Mouse (Mus musculus) neural tube, embryonic 14.5 days (tissue): ENCODE data around the gene Ubxn7. TPM values are rescaled to one million over a fixed set of nuclear protein-coding genes. Genes with fewer than 3 reads are reported as not detected.

Experiments
- ATAC-seq: fragments of 200-750 bp; cut with Nextera tagmentation; 2 replicates; pipeline ENCODE4 v1.8.0; 2017; ENCODE audit warnings: low read depth, mild to moderate bottlenecking, moderate TSS enrichment, moderate library complexity
- H3K27ac ChIP-seq: fragments of 300-500 bp; sonication (generic); 2 replicates; pipeline ENCODE4 v1.5.1; 2014; ENCODE audit warnings: low read depth, mild to moderate bottlenecking, control low read depth, low read length, moderate library complexity, mixed read lengths
- H3K27me3 ChIP-seq: fragments of 300-500 bp; sonication (generic); 2 replicates; pipeline ENCODE4 v1.6.1; 2014; ENCODE audit warnings: low read length; ENCODE audit not compliant: control insufficient read depth, insufficient read depth
- H3K36me3 ChIP-seq: fragments of 300-500 bp; sonication (generic); 2 replicates; pipeline ENCODE4 v1.6.1; 2014; ENCODE audit warnings: low read length, mixed read lengths; ENCODE audit not compliant: control insufficient read depth, insufficient read depth
- H3K4me1 ChIP-seq: fragments of 300-500 bp; sonication (generic); 2 replicates; pipeline ENCODE4 v1.6.1; 2014; ENCODE audit warnings: low read length; ENCODE audit not compliant: control insufficient read depth, insufficient read depth
- H3K4me2 ChIP-seq: fragments of 300-500 bp; sonication (generic); 2 replicates; pipeline ENCODE4 v1.6.1; 2014; ENCODE audit warnings: mild to moderate bottlenecking, low read depth, low read length, control low read depth
- H3K4me3 ChIP-seq: fragments of 300-500 bp; sonication (generic); 2 replicates; pipeline ENCODE4 v1.5.1; 2014; ENCODE audit warnings: low read depth, low read length, control low read depth, mixed read lengths
- H3K9ac ChIP-seq: fragments of 300-500 bp; sonication (generic); replicated peaks from 2 replicates; pipeline ENCODE4 v1.6.1; 2014; ENCODE audit warnings: low read depth, mild to moderate bottlenecking, control low read depth, low read length, mixed read lengths
- H3K9me3 ChIP-seq: fragments of 300-500 bp; sonication (generic); 2 replicates; pipeline ENCODE4 v1.6.1; 2016; ENCODE audit warnings: low read length; ENCODE audit not compliant: control insufficient read depth
- WGBS: fragments of 180-500 bp; shearing (Covaris S2); extraction: QIAGEN DNeasy Blood & Tissue Kit; methylation state at CpG from one replicate; pipeline ENCODE4 v1.1.7; 2014; 5-methylcytosine and 5-hydroxymethylcytosine counted together
- polyA plus RNA-seq: library from polyadenylated mRNA; unstranded; fragments of >200 nt; fragmentation: Nextera tagmentation; extraction: Ambion mirVana; gene quantifications from 2 replicates; pipeline ENCODE4 v1.2.1, GENCODE M21; 2014

The Ubxn7 gene
- polyA plus RNA-seq, 1 experiment from 2014 or later, result 31.2 TPM

- Histone ChIP-seq H3K36me3 (no peaks in the 10 kb centered on the region), H3K27ac (no peak overlapping the region), H3K27me3 (no peaks in the 10 kb centered on the region), H3K4me2 (no peak overlapping the region), H3K9me3 (no peaks in the 10 kb centered on the region), H3K9ac (no peak overlapping the region), H3K4me1 (no peaks in the 10 kb centered on the region), H3K4me3 (no peak overlapping the region)
- ATAC-seq, result no peak
These were observed 13.5 kb downstream of the Ubxn7 start for GRCm38 (mm10) chr16:32345521-32345920.

DNA sequence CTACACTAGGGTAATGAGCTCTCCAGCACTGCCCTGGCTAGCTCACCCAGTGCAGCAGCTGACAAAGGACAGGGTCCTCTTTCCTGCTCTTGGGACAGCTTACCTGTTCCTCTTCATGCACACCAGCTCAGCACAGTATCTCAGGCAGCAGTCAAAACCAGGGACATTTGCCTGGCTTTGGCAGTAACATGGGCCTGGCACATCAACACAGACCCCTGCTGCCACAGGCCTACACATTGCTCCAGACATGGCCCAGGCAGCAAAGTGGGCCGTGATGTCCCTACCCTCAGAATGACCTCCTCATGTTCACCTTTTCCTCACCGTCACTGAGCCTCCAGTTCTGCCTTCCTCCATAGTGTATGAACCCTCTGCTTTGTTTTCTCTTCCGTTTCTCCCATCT, 18.7 kb downstream of the Ubxn7 start:
- 95% methylated on average over 3 of the region's 3 CpGs for WGBS
- no peaks in the 10 kb centered on the region for H3K27me3 ChIP-seq
- H3K9me3 ChIP-seq, result no peaks in the 10 kb centered on the region
- no peaks in the 10 kb centered on the region for H3K4me1 ChIP-seq
- ATAC-seq, result no peak
- H3K4me3 ChIP-seq, result no peak overlapping the region
- H3K27ac ChIP-seq, result no peak overlapping the region
- H3K36me3 ChIP-seq, result peaks cover 14% of the 10 kb centered on the region; the same call in 1 of the 2 replicates
- H3K9ac ChIP-seq, result no peak overlapping the region
- H3K4me2 ChIP-seq, result no peak overlapping the region

DNA sequence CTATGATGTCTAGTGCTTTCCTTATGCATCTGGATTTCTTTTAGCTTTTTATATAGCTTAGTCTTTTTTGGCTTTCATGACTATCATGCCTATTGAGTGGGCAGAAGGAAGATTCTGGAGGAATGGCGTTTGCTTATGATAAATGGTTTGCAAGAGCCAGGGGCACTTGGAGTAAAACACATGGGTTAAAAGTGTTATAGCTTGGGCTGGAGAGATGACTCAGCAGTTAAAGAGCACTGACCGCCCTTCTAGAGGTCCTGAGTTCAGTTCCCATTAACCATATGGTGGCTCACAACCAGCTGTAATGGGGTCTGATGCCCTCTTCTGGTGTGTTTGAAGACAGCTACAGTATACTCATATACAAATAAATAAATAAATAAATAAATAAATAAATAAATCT, 31.5 kb downstream of the Ubxn7 start:
- H3K9ac ChIP-seq, result no peak overlapping the region
- H3K9me3 ChIP-seq, result no peaks in the 10 kb centered on the region
- H3K27ac ChIP-seq, result no peak overlapping the region
- 94% methylated on average over 2 of the region's 2 CpGs for WGBS
- no peak overlapping the region for H3K4me3 ChIP-seq
- no peak overlapping the region for H3K4me2 ChIP-seq
- ATAC-seq, result no peak
- H3K36me3 ChIP-seq, result peaks cover 7% of the 10 kb centered on the region; the same call in 1 of the 2 replicates
- no peaks in the 10 kb centered on the region for H3K27me3 ChIP-seq
- no peaks in the 10 kb centered on the region for H3K4me1 ChIP-seq

- H3K27me3 ChIP-seq, result no peaks in the 10 kb centered on the region
- ATAC-seq, result no peak
- no peak overlapping the region for H3K9ac ChIP-seq
- H3K36me3 ChIP-seq, result peaks cover 14% of the 10 kb centered on the region
- H3K27ac ChIP-seq, result no peak overlapping the region
- WGBS, result 95% methylated on average over 4 of the region's 4 CpGs
- no peak overlapping the region for H3K4me2 ChIP-seq
- H3K9me3 ChIP-seq, result no peaks in the 10 kb centered on the region
- H3K4me1 ChIP-seq, result no peaks in the 10 kb centered on the region
- H3K4me3 ChIP-seq, result no peak overlapping the region
These were observed 39.3 kb downstream of the Ubxn7 start for GRCm38 (mm10) chr16:32371351-32371750.

DNA sequence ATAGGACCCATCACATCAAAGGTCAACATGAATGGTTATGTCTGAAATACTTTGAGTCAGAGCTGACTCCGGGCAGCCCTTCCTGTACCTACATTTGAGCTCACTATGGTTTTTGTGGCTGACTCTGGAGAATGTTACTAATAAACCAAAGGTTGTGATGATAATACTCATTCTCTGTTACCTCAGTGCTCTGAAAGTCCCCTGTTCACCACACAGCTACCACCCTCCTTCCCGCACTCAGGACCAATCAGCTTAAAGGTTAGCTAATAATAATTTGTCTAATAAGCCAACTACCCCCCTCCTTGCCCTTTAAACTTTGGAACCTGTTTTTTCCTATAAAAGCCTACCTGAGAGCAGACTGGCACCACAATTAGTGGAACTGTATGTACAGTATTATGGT, 47.5 kb downstream of the Ubxn7 start:
- Histone ChIP-seq H3K36me3 (peaks cover 48% of the 10 kb centered on the region), H3K4me3 (no peak overlapping the region), H3K9ac (no peak overlapping the region), H3K4me2 (no peak overlapping the region), H3K9me3 (no peaks in the 10 kb centered on the region), H3K27me3 (no peaks in the 10 kb centered on the region), H3K27ac (no peak overlapping the region), H3K4me1 (no peaks in the 10 kb centered on the region)
- no peak for ATAC-seq
- WGBS, result 97% methylated on average over 2 of the region's 2 CpGs

DNA sequence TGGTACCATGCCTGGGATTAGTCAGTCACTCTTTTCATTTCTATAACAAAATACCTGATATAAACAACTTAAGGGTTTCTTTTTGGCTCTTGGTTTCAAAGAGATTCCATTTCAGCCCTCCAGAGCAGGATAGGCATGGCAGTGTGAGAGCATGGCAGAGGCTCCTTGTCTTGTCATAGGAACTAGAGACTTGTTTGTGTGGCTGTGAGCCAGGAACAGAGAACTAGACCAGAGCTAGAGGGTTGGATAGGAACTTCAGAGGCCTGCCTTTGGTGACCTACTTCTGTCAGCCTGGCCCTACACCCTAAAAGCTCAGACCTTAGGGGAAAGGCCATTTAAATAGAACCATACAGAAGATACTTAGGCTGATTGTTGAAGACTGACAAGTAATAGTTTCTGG, 50.8 kb downstream of the Ubxn7 start:
- no peaks in the 10 kb centered on the region for H3K27me3 ChIP-seq
- H3K9ac ChIP-seq, result no peak overlapping the region
- no peak overlapping the region for H3K27ac ChIP-seq
- H3K4me1 ChIP-seq, result no peaks in the 10 kb centered on the region
- no peak for ATAC-seq
- H3K4me3 ChIP-seq, result no peak overlapping the region
- H3K36me3 ChIP-seq, result peaks cover 46% of the 10 kb centered on the region
- no peaks in the 10 kb centered on the region for H3K9me3 ChIP-seq
- no peak overlapping the region for H3K4me2 ChIP-seq

- no peaks in the 10 kb centered on the region for H3K27me3 ChIP-seq
- no peaks in the 10 kb centered on the region for H3K9me3 ChIP-seq
- H3K4me3 ChIP-seq, result no peak overlapping the region
- ATAC-seq, result no peak
- no peak overlapping the region for H3K27ac ChIP-seq
- H3K9ac ChIP-seq, result no peak overlapping the region
- no peak overlapping the region for H3K4me2 ChIP-seq
- WGBS, result 87% methylated on average over 2 of the region's 2 CpGs
- peaks cover 34% of the 10 kb centered on the region for H3K36me3 ChIP-seq
- no peaks in the 10 kb centered on the region for H3K4me1 ChIP-seq
These were observed 52.8 kb downstream of the Ubxn7 start for GRCm38 (mm10) chr16:32384885-32385284.

DNA sequence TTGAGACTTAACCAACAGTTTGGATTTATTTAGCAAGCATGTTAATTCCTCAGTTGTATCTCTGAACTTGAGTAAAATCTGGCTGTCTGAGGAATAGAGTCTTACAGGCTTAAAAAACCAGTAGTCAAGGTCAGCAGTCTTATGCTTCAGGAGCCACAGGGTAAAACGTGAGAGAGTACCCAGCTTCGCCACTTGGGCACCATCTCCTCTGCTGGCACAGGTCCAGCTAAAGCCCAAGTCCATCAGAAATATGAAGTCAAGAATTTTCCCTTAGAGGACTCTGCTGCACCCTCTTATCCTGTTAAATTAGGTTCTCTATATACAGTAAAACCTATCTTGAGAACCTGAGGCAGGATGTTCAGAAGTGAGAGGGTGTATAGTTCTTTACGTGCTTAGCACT, 54.8 kb downstream of the Ubxn7 start:
- Histone ChIP-seq H3K4me1 (no peaks in the 10 kb centered on the region), H3K4me2 (no peak overlapping the region), H3K27ac (no peak overlapping the region), H3K9ac (no peak overlapping the region), H3K27me3 (no peaks in the 10 kb centered on the region), H3K36me3 (peaks cover 31% of the 10 kb centered on the region), H3K9me3 (no peaks in the 10 kb centered on the region), H3K4me3 (no peak overlapping the region)
- WGBS, result 83% methylated on average over 3 of the region's 3 CpGs
- no peak for ATAC-seq

DNA sequence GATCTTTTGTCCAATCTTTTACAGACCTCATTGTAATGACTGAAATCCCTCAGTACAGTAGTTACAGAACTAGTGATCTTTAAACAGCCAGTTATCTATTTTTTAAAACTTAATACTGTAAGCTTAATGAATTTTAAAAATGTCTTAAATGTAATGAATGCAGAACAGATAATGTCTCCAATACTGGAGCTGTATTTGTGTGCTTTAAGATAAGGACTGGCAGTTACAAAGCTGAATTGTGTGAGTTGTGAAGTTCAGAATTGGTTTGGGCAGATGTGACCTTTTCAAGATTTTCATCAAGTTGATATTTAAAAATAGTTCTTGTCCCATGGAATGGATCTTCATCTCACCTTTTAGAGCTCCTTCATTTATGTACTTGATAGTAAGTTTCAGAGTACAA, 57.0 kb downstream of the Ubxn7 start:
- H3K4me2 ChIP-seq, result no peak overlapping the region
- ATAC-seq, result no peak
- H3K36me3 ChIP-seq, result peaks cover 25% of the 10 kb centered on the region
- H3K4me1 ChIP-seq, result no peaks in the 10 kb centered on the region
- H3K27ac ChIP-seq, result no peak overlapping the region
- no peaks in the 10 kb centered on the region for H3K9me3 ChIP-seq
- H3K9ac ChIP-seq, result no peak overlapping the region
- no peaks in the 10 kb centered on the region for H3K27me3 ChIP-seq
- no peak overlapping the region for H3K4me3 ChIP-seq

DNA sequence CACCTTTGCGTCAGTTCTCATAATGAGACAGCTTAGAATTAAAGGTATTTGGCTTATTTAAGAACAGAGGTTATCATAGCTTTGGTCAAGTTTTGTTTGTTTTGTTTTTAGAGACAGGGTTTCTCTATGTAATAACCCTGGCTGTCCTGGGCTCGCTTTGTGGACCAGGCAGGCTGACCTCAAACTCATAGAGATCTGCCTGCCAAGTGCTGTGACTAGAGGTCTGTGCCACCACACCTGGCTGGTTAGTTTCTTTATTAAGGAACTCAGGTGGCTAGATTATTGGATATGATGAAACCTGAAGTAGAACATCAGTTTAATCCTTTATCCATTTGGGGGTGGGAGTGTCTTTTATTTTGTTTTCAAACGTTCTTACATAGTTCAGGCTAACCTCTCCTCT, 57.8 kb downstream of the Ubxn7 start:
- Histone ChIP-seq H3K4me2 (no peak overlapping the region), H3K36me3 (peaks cover 22% of the 10 kb centered on the region), H3K27me3 (no peaks in the 10 kb centered on the region), H3K4me3 (no peak overlapping the region), H3K9ac (no peak overlapping the region), H3K27ac (no peak overlapping the region), H3K9me3 (no peaks in the 10 kb centered on the region), H3K4me1 (no peaks in the 10 kb centered on the region)
- ATAC-seq, result no peak
- 92% methylated on average over 3 of the region's 3 CpGs for WGBS
